8 mouse cellular contexts compared by ENCODE assay signal in genomic region chr2:92914933-92915553, GRCm38 (mm10). TPM values are rescaled to one million over a fixed set of nuclear protein-coding genes. Genes with fewer than 3 reads are reported as not detected.
DNase-seq lines count a peak whose midpoint lies in the region; ATAC-seq and TF ChIP-seq lines count a peak whose summit lies in the region.

Gene Syt13 (plus strand): TSS chr2:92915098.

- WGBS in forebrain, embryonic 15.5 days, result 1% methylated on average over 38 of the region's 38 CpGs
- WGBS in hindbrain, embryonic 14.5 days, result under 1% methylated on average over 37 of the region's 38 CpGs

- no peaks in the 10 kb centered on the region for H3K9me3 ChIP-seq in E14TG2a.4 (ENCODE audit: low read length)
- no peaks in the 10 kb centered on the region for H3K9me3 ChIP-seq in forebrain, embryonic 15.5 days
- H3K9me3 ChIP-seq in hindbrain, embryonic 14.5 days (ENCODE audit: control insufficient read depth, low read length), result no peaks in the 10 kb centered on the region

- peak; percentile 85 for DNase-seq in cerebellum, adult 11-12 months
- peak; percentile 53 for DNase-seq in hindbrain, embryonic 14.5 days (ENCODE audit: low spot score)
- DNase-seq in layer of hippocampus, postnatal 36 days, result peak; percentile 70
- DNase-seq in lung, postnatal 25 days (ENCODE audit: low spot score), result peak; percentile 34
- DNase-seq in right cerebral cortex, adult 18-20 months, result peak; percentile 88
- DNase-seq in MN1 (ENCODE audit: low spot score), result no peak

- peaks cover 34% of the 10 kb centered on the region for H3K4me1 ChIP-seq in E14TG2a.4 (replicated peaks; ENCODE audit: low read depth, low read length)
- H3K4me1 ChIP-seq in forebrain, embryonic 15.5 days, result peaks cover 44% of the 10 kb centered on the region
- peaks cover 43% of the 10 kb centered on the region for H3K4me1 ChIP-seq in hindbrain, embryonic 14.5 days (replicated peaks; ENCODE audit: control insufficient read depth, insufficient read depth, low read length)

- peak within 1 kb of the TSS; percentile 73 for H3K4me2 ChIP-seq in forebrain, embryonic 15.5 days (replicated peaks)
- H3K4me2 ChIP-seq in hindbrain, embryonic 14.5 days (replicated peaks), result peak within 1 kb of the TSS; percentile 87

- no peak for TF ChIP-seq CTCF in E14TG2a.4 (conservative IDR thresholded peaks at IDR 0.05; ENCODE audit: low read length)

- H3K4me3 ChIP-seq in E14TG2a.4 (replicated peaks; ENCODE audit: low read length), result peak within 1 kb of the TSS; percentile 76
- peak within 1 kb of the TSS; percentile 44 for H3K4me3 ChIP-seq in forebrain, embryonic 15.5 days
- H3K4me3 ChIP-seq in hindbrain, embryonic 14.5 days (replicated peaks; ENCODE audit: low read length), result peak within 1 kb of the TSS; percentile 47

- H3K27me3 ChIP-seq in E14TG2a.4 (ENCODE audit: insufficient read depth, low read length), result peaks cover 59% of the 10 kb centered on the region
- H3K27me3 ChIP-seq in forebrain, embryonic 15.5 days, result peaks cover 10% of the 10 kb centered on the region; the same call in 1 of the 2 replicates
- 0 out of 2 replicates have a peak, but pooled peaks cover 5% of the 10 kb centered on the region for H3K27me3 ChIP-seq in hindbrain, embryonic 14.5 days (ENCODE audit: control insufficient read depth, insufficient read depth, low read length)

- ATAC-seq in forebrain, embryonic 15.5 days (replicated peaks), result peak; percentile 64
- ATAC-seq in hindbrain, embryonic 14.5 days (ENCODE audit: low FRiP score), result peak; percentile 75

- peak within 1 kb of the TSS; percentile 55 for H3K9ac ChIP-seq in forebrain, embryonic 15.5 days (replicated peaks)
- H3K9ac ChIP-seq in hindbrain, embryonic 14.5 days, result peak within 1 kb of the TSS; percentile 75

- peak within 1 kb of the TSS; percentile 25; the same call in 1 of the 2 replicates for H3K27ac ChIP-seq in forebrain, embryonic 15.5 days (replicated peaks)
- H3K27ac ChIP-seq in hindbrain, embryonic 14.5 days, result peak within 1 kb of the TSS; percentile 69

- no peaks in the 10 kb centered on the region for H3K36me3 ChIP-seq in E14TG2a.4 (ENCODE audit: insufficient read depth, low read length)
- H3K36me3 ChIP-seq in forebrain, embryonic 15.5 days, result no peaks in the 10 kb centered on the region
- no peaks in the 10 kb centered on the region for H3K36me3 ChIP-seq in hindbrain, embryonic 14.5 days (replicated peaks; ENCODE audit: control insufficient read depth, insufficient read depth)

RNA-seq across cellular contexts. Expression of gene Syt13, which starts in this region (rescaled TPM):
- 21.8 and 30.0 TPM in 2 replicates for polyA plus RNA-seq in forebrain, embryonic 15.5 days (2015; fragmentation: Nextera tagmentation; extraction: Ambion mirVana)
- 29.7 and 39.8 TPM in 2 replicates for polyA plus RNA-seq in hindbrain, embryonic 14.5 days (2014; fragmentation: Nextera tagmentation; extraction: Ambion mirVana)
- 100 to 1,000 TPM; 159 to 162 TPM for total RNA-seq in layer of hippocampus, postnatal 36 days (2021)
